Mouse (Mus musculus) CH12.LX (cell line): ENCODE measurements at regions not wholly inside any gene's neighbourhood (a gene's known extent, or its start where the extent isn't known, plus 50 kb on each side); places are given as distances from the start of the nearest gene placed in this dataset.

Experiments
- DNase-seq: peaks from one replicate; pipeline ENCODE4 v3.0.0-alpha.2; 2013; ENCODE audit errors: extremely low read depth
- H3K27ac ChIP-seq: 2 replicates; pipeline ENCODE4 v1.5.1; 2012; ENCODE audit warnings: low read depth, mild to moderate bottlenecking, control low read depth, moderate library complexity; ENCODE audit not compliant: insufficient read depth
- H3K27me3 ChIP-seq: replicated peaks from 2 replicates; pipeline ENCODE3; 2012; ENCODE audit warnings: inconsistent platforms
- H3K36me3 ChIP-seq, 2 experiments: replicated peaks in 1 of 2; 2 replicates each; pipeline versions ENCODE3 to v1.6.1; 2012; ENCODE audit warnings: inconsistent platforms in 1 of 2, low read length in 1 of 2, mild to moderate bottlenecking in 1 of 2, mixed read lengths in 1 of 2, moderate library complexity in 1 of 2; ENCODE audit not compliant: control insufficient read depth in 1 of 2, insufficient read depth in 1 of 2
- H3K4me1 ChIP-seq, 2 experiments: 2 replicates each; pipeline ENCODE4 v1.6.1; 2012; ENCODE audit warnings: inconsistent platforms in 1 of 2, moderate library complexity in 1 of 2; ENCODE audit not compliant: insufficient read depth in 2 of 2, control insufficient read depth in 1 of 2
- H3K4me2 ChIP-seq: 2 replicates; pipeline ENCODE4 v1.6.1; 2012; ENCODE audit warnings: low read depth, mild to moderate bottlenecking, control low read depth; ENCODE audit not compliant: poor library complexity, insufficient read depth, severe bottlenecking
- H3K4me3 ChIP-seq, 3 experiments: fragments of 150-350 bp in 1 of 3; sonication (generic) in 1 of 3; replicated peaks in 1 of 3; 2 replicates each; pipeline versions ENCODE3 to v1.5.1; 2011 to 2012; ENCODE audit warnings: low read depth in 2 of 3, low read length in 2 of 3, mild to moderate bottlenecking in 2 of 3, moderate library complexity in 2 of 3, control low read depth in 1 of 3, improper control_type of control experiment in 1 of 3, inconsistent platforms in 1 of 3, mixed read lengths in 1 of 3; ENCODE audit not compliant: poor library complexity in 1 of 3
- H3K79me2 ChIP-seq: replicated peaks from 2 replicates; pipeline ENCODE4 v1.6.1; 2012; ENCODE audit warnings: mild to moderate bottlenecking, moderate library complexity; ENCODE audit not compliant: control insufficient read depth, poor library complexity, insufficient read depth, severe bottlenecking; ENCODE audit errors: extremely low read depth
- H3K9ac ChIP-seq: 2 replicates; pipeline ENCODE4 v1.6.1; 2012; ENCODE audit warnings: low read depth, mild to moderate bottlenecking, control low read depth, moderate library complexity; ENCODE audit not compliant: insufficient read depth
- H3K9me3 ChIP-seq: replicated peaks from 2 replicates; pipeline ENCODE3; 2012; ENCODE audit warnings: low read length, inconsistent platforms, mixed read lengths
- BHLHE40 ChIP-seq: IDR thresholded peaks from 2 replicates; pipeline ENCODE4 v1.6.1; 2011; ENCODE audit warnings: mild to moderate bottlenecking, low read depth, low read length, improper control_type of control experiment
- CHD2 ChIP-seq: IDR thresholded peaks from 2 replicates; pipeline ENCODE4 v1.6.1; 2011; ENCODE audit warnings: low read length, improper control_type of control experiment
- E2F4 ChIP-seq: IDR thresholded peaks from 2 replicates; pipeline ENCODE4 v1.6.1; 2011; ENCODE audit warnings: low read depth, low read length, improper control_type of control experiment; ENCODE audit not compliant: insufficient replicate concordance
- ELF1 ChIP-seq: IDR thresholded peaks from 2 replicates; pipeline ENCODE4 v1.6.1; 2014; ENCODE audit warnings: low read depth, mild to moderate bottlenecking, inconsistent platforms, low read length, improper control_type of control experiment
- IRF4 ChIP-seq: IDR thresholded peaks from 2 replicates; pipeline ENCODE4 v1.6.1; 2014; ENCODE audit warnings: low read depth, mild to moderate bottlenecking, inconsistent platforms, low read length, improper control_type of control experiment
- JUN ChIP-seq: IDR thresholded peaks from 2 replicates; pipeline ENCODE4 v1.6.1; 2011; ENCODE audit warnings: low read depth, mild to moderate bottlenecking, low read length, improper control_type of control experiment, moderate library complexity; ENCODE audit not compliant: insufficient read depth
- MAX ChIP-seq: IDR thresholded peaks from 2 replicates; pipeline ENCODE4 v1.6.1; 2011; ENCODE audit warnings: low read length, improper control_type of control experiment
- PAX5 ChIP-seq: IDR thresholded peaks from 2 replicates; pipeline ENCODE4 v1.6.1; 2012; ENCODE audit warnings: low read length, inconsistent platforms, mixed read lengths
- POLR2A ChIP-seq: IDR thresholded peaks from 2 replicates; pipeline ENCODE4 v1.6.1; 2011; ENCODE audit warnings: low read depth, mild to moderate bottlenecking, improper control_type of control experiment, low read length
- POLR2AphosphoS2 ChIP-seq: IDR thresholded peaks from 2 replicates; pipeline ENCODE4 v1.6.1; 2011; ENCODE audit warnings: low read depth, low read length, improper control_type of control experiment
- SMC3 ChIP-seq: IDR thresholded peaks from 2 replicates; pipeline ENCODE4 v1.6.1; 2011; ENCODE audit warnings: low read depth, low read length, improper control_type of control experiment
- TBP ChIP-seq: conservative IDR thresholded peaks from 2 replicates; pipeline ENCODE4 v1.6.1; 2011; ENCODE audit warnings: low read depth, low read length, improper control_type of control experiment
- TCF12 ChIP-seq: IDR thresholded peaks from 2 replicates; pipeline ENCODE4 v1.6.1; 2014; ENCODE audit warnings: low read depth, mild to moderate bottlenecking, inconsistent platforms, low read length, improper control_type of control experiment
- USF1 ChIP-seq: IDR thresholded peaks from 2 replicates; pipeline ENCODE4 v1.6.1; 2014; ENCODE audit warnings: low read depth, mild to moderate bottlenecking, inconsistent platforms, low read length, improper control_type of control experiment
- USF2 ChIP-seq: conservative IDR thresholded peaks from 2 replicates; pipeline ENCODE4 v1.6.1; 2011; ENCODE audit warnings: low read depth, low read length, improper control_type of control experiment
- ZC3H11A ChIP-seq: IDR thresholded peaks from 2 replicates; pipeline ENCODE4 v1.6.1; 2012; ENCODE audit warnings: low read depth, mild to moderate bottlenecking, inconsistent platforms, low read length, improper control_type of control experiment
- ZMIZ1 ChIP-seq: IDR thresholded peaks from 2 replicates; pipeline ENCODE4 v1.6.1; 2012; ENCODE audit warnings: low read depth, mild to moderate bottlenecking, inconsistent platforms, low read length, improper control_type of control experiment
- dilution Hi-C: fragments of 300-500 bp; cut with MboI; formaldehyde crosslinking; loops from 2 replicates; pipeline ENCODE4 v1.14.3; 2020; ENCODE audit warnings: low sequenced_read_pairs; ENCODE audit not compliant: extremely low pct_unique_long_range_greater_than_20kb, extremely low pct_ligation_motif_present
- in situ Hi-C: fragments of 300-500 bp; cut with MboI; formaldehyde crosslinking; loops from 3 replicates; pipeline ENCODE4 v1.14.3; 2019; ENCODE audit warnings: low sequenced_read_pairs, low pct_ligation_motif_present, low pct_unique_long_range_greater_than_20kb, mixed read lengths

DNA sequence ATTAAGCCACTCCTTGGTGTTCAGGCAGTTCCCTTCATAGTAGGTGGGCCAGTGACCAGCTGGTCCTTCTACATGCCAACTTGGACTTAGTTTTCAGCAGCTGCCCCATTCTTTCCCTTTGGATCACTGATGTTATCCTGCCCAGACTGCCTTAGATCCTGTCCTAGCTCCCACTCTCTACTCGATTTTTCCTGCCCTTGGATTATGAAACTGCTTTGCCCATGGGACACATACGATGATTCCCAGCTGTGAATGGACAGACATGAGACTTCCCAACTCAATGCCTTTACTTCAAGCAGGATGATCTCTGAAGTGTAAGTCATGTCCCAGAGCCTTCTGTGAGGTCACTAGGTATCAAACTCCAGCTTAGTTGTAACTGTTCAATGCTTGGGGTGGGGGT, 684.5 kb upstream of the Vstm2b start:
- Histone ChIP-seq H3K4me3 (no peak overlapping the region), H3K36me3 (no peaks in the 10 kb centered on the region), H3K9me3 (no peaks in the 10 kb centered on the region), H3K4me2 (no peak overlapping the region), H3K27ac (no peak overlapping the region), H3K79me2 (no peaks in the 10 kb centered on the region), H3K27me3 (no peaks in the 10 kb centered on the region), H3K9ac (no peak overlapping the region), H3K4me1 (no peaks in the 10 kb centered on the region)
- no peak for DNase-seq
- in situ Hi-C loops (no loop called here), dilution Hi-C loops (no loop called here)
- no peak for TF ChIP-seq IRF4
- TF ChIP-seq POLR2A, result no peak
- no peak for TF ChIP-seq JUN
- no peak for TF ChIP-seq ZMIZ1
- no peak for TF ChIP-seq TBP
- TF ChIP-seq BHLHE40, result no peak

DNA sequence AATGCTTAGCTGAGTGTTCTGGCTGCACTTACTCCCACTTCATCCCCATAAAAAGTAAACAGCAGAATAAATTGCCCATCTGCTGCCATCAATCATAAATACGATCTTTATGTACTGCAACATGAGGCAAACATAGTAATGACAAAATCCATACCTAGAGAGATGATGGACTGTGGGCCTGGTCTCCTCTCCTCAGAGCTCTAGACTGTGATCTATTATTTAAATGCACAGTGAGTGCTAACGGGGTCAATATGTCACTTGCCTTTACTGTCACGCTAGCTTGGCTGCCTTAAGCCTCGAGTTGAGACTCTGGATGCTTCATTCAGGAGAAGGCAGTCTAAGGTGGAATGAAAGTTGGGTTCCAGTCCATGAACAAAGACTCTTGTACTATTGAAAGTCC, 683.7 kb upstream of the Vstm2b start:
- Histone ChIP-seq H3K9ac (no peak overlapping the region), H3K27ac (no peak overlapping the region), H3K79me2 (no peaks in the 10 kb centered on the region), H3K4me2 (no peak overlapping the region), H3K4me1 (no peaks in the 10 kb centered on the region), H3K36me3 (no peaks in the 10 kb centered on the region), H3K27me3 (no peaks in the 10 kb centered on the region), H3K9me3 (no peaks in the 10 kb centered on the region), H3K4me3 (no peak overlapping the region)
- TF ChIP-seq ELF1, result no peak
- no peak for TF ChIP-seq CHD2
- no peak for TF ChIP-seq TBP
- no peak for TF ChIP-seq ZMIZ1
- TF ChIP-seq E2F4, result no peak
- in situ Hi-C loops, result no loop called here
- dilution Hi-C loops, result no loop called here
- DNase-seq, result no peak

DNA sequence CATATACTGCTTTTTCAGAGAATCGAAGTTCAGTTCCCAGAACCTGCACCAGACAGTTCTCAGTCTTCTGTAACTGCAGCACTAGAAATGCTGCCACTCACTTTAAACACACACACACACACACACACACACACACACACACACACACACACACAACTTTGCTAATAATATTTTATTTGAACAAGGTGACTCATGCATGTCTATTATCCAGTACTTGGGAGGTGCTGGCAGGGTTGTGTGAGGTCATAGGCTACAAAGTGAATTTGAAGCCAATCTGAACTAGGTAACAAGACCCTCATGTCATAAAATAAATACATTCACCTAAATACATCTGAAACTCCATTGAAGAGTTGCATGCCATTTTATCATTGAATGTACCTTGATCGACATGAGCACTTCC, 682.9 kb upstream of the Vstm2b start:
- H3K79me2 ChIP-seq, result no peaks in the 10 kb centered on the region
- in situ Hi-C loops, result no loop called here
- no peak overlapping the region for H3K27ac ChIP-seq
- H3K27me3 ChIP-seq, result no peaks in the 10 kb centered on the region
- H3K9me3 ChIP-seq, result no peaks in the 10 kb centered on the region
- no peak overlapping the region for H3K9ac ChIP-seq
- no peaks in the 10 kb centered on the region for H3K4me1 ChIP-seq
- H3K4me2 ChIP-seq, result no peak overlapping the region
- no peak for DNase-seq
- H3K36me3 ChIP-seq, result no peaks in the 10 kb centered on the region
- TF ChIP-seq BHLHE40 (no peak), TCF12 (no peak), PAX5 (no peak), USF1 (no peak), MAX (no peak), POLR2A (no peak), TBP (no peak), SMC3 (no peak), ZC3H11A (no peak), ZMIZ1 (no peak), USF2 (no peak), POLR2AphosphoS2 (no peak)
- dilution Hi-C loops, result no loop called here
- H3K4me3 ChIP-seq, result no peak overlapping the region
